ENCODE assay signal across 8 mouse cellular contexts in genomic region chr10:120552341-120553096, GRCm38 (mm10).
A peak's percentile ranks its signal among the peaks of the same experiment; 100 is the strongest.
DNase-seq lines count a peak whose midpoint lies in the region; ATAC-seq lines count a peak whose summit lies in the region.

No protein-coding gene starts in this region.

- H3K4me3 ChIP-seq in forebrain, embryonic 12.5 days (replicated peaks) = peak overlapping the region; percentile 49
- peak overlapping the region; percentile 56 for H3K4me3 ChIP-seq in intestine, embryonic 15.5 days (replicated peaks)
- peak overlapping the region; percentile 60 for H3K4me3 ChIP-seq in lung, embryonic 16.5 days (ENCODE audit: low read length)

- H3K4me1 ChIP-seq in forebrain, embryonic 12.5 days = peaks cover 22% of the 10 kb centered on the region
- peaks cover 7% of the 10 kb centered on the region; the same call in 1 of the 2 replicates for H3K4me1 ChIP-seq in intestine, embryonic 15.5 days (replicated peaks)
- 0 out of 2 replicates have a peak, but pooled peaks cover 2% of the 10 kb centered on the region for H3K4me1 ChIP-seq in lung, embryonic 16.5 days (replicated peaks; ENCODE audit: control insufficient read depth, insufficient read depth, low read length)

- H3K36me3 ChIP-seq in forebrain, embryonic 12.5 days (replicated peaks) = no peaks in the 10 kb centered on the region
- no peaks in the 10 kb centered on the region for H3K36me3 ChIP-seq in intestine, embryonic 15.5 days
- no peaks in the 10 kb centered on the region for H3K36me3 ChIP-seq in lung, embryonic 16.5 days (ENCODE audit: control insufficient read depth, insufficient read depth, low read length)

- under 1% methylated on average over 56 of the region's 56 CpGs for WGBS in forebrain, embryonic 12.5 days
- WGBS in intestine, embryonic 15.5 days = under 1% methylated on average over 56 of the region's 56 CpGs
- WGBS in lung, embryonic 16.5 days = under 1% methylated on average over 56 of the region's 56 CpGs

- peak; percentile 2 to 5 for DNase-seq in layer of hippocampus, postnatal 36 days
- DNase-seq in layer of hippocampus, adult 9-11 months = no peak
- peak; percentile 56 for DNase-seq in adrenal gland, postnatal 14 days
- peak; percentile 4 for DNase-seq in ovary, postnatal 14 days (ENCODE audit: low spot score)

- H3K27me3 ChIP-seq in forebrain, embryonic 12.5 days = 0 out of 2 replicates have a peak, but pooled peaks cover 13% of the 10 kb centered on the region
- H3K27me3 ChIP-seq in intestine, embryonic 15.5 days (replicated peaks) = no peaks in the 10 kb centered on the region
- no peaks in the 10 kb centered on the region for H3K27me3 ChIP-seq in lung, embryonic 16.5 days (ENCODE audit: control insufficient read depth, insufficient read depth, low read depth, low read length)

- H3K9me3 ChIP-seq in forebrain, embryonic 12.5 days = no peaks in the 10 kb centered on the region
- no peaks in the 10 kb centered on the region for H3K9me3 ChIP-seq in intestine, embryonic 15.5 days
- no peaks in the 10 kb centered on the region for H3K9me3 ChIP-seq in lung, embryonic 16.5 days (ENCODE audit: control insufficient read depth, low read length)

- H3K9ac ChIP-seq in forebrain, embryonic 12.5 days = peak overlapping the region; percentile 62
- peak overlapping the region; percentile 66 for H3K9ac ChIP-seq in intestine, embryonic 15.5 days
- H3K9ac ChIP-seq in lung, embryonic 16.5 days (ENCODE audit: low read length) = peak overlapping the region; percentile 71

- H3K27ac ChIP-seq in forebrain, embryonic 12.5 days = peak overlapping the region; percentile 69
- H3K27ac ChIP-seq in intestine, embryonic 15.5 days = peak overlapping the region; percentile 89
- peak overlapping the region; percentile 89 for H3K27ac ChIP-seq in lung, embryonic 16.5 days (ENCODE audit: low read length)

- H3K4me2 ChIP-seq in forebrain, embryonic 12.5 days = peak overlapping the region; percentile 93
- H3K4me2 ChIP-seq in intestine, embryonic 15.5 days (replicated peaks) = peak overlapping the region; percentile 100
- H3K4me2 ChIP-seq in lung, embryonic 16.5 days (ENCODE audit: low read depth, low read length) = peak overlapping the region; percentile 99

- peak; percentile 84 for ATAC-seq in forebrain, embryonic 12.5 days (ENCODE audit: low FRiP score)
- ATAC-seq in intestine, embryonic 15.5 days = peak; percentile 83
- ATAC-seq in lung, embryonic 16.5 days (ENCODE audit: low read depth) = peak; percentile 72
- ATAC-seq in activated CD4-positive, CD25-positive, alpha-beta regulatory T cell, adult 4 months = no peak
